Mouse (Mus musculus) neural tube, embryonic 11.5 days (tissue): ENCODE measurements around the gene Prkcz. TPM values are rescaled to one million over a fixed set of nuclear protein-coding genes. Genes with fewer than 3 reads are reported as not detected.

Experiments used
- ATAC-seq: fragments of 200-750 bp; cut with Nextera tagmentation; 2 replicates; pipeline ENCODE4 v1.8.0; 2017; ENCODE audit warnings: moderate number of reproducible peaks, mild to moderate bottlenecking, moderate TSS enrichment, moderate library complexity; ENCODE audit not compliant: insufficient read depth, low FRiP score, low TSS enrichment
- DNase-seq: peaks from one replicate; pipeline ENCODE4 v3.0.0-alpha.2; 2015; ENCODE audit warnings: low spot score
- H3K27ac ChIP-seq: fragments of 300-500 bp; sonication (generic); 2 replicates; pipeline ENCODE4 v1.5.1; 2014; ENCODE audit warnings: low read depth, mild to moderate bottlenecking, low read length
- H3K27me3 ChIP-seq: fragments of 300-500 bp; sonication (generic); 2 replicates; pipeline ENCODE4 v1.6.1; 2014; ENCODE audit warnings: mild to moderate bottlenecking, low read length, mixed read lengths; ENCODE audit not compliant: control insufficient read depth, insufficient read depth
- H3K36me3 ChIP-seq: fragments of 300-500 bp; sonication (generic); 2 replicates; pipeline ENCODE4 v1.6.1; 2014; ENCODE audit warnings: mild to moderate bottlenecking, low read length, moderate library complexity, mixed read lengths; ENCODE audit not compliant: control insufficient read depth, insufficient read depth
- H3K4me1 ChIP-seq: fragments of 300-500 bp; sonication (generic); 2 replicates; pipeline ENCODE4 v1.6.1; 2014; ENCODE audit warnings: low read length, mixed read lengths; ENCODE audit not compliant: control insufficient read depth, insufficient read depth
- H3K4me2 ChIP-seq: fragments of 300-500 bp; sonication (generic); 2 replicates; pipeline ENCODE4 v1.6.1; 2014; ENCODE audit warnings: low read depth, mild to moderate bottlenecking, moderate library complexity
- H3K4me3 ChIP-seq: fragments of 300-500 bp; sonication (generic); 2 replicates; pipeline ENCODE4 v1.5.1; 2014; ENCODE audit warnings: low read depth, low read length
- H3K9ac ChIP-seq: fragments of 300-500 bp; sonication (generic); 2 replicates; pipeline ENCODE4 v1.6.1; 2014; ENCODE audit warnings: mild to moderate bottlenecking, low read length
- H3K9me3 ChIP-seq: fragments of 300-500 bp; sonication (generic); 2 replicates; pipeline ENCODE4 v1.6.1; 2016; ENCODE audit warnings: low read length; ENCODE audit not compliant: control insufficient read depth
- WGBS: fragments of 180-500 bp; shearing (Covaris S2); extraction: QIAGEN DNeasy Blood & Tissue Kit; methylation state at CpG from one replicate; pipeline ENCODE4 v1.1.7; 2014; 5-methylcytosine and 5-hydroxymethylcytosine counted together
- polyA plus RNA-seq: library from polyadenylated mRNA; unstranded; fragments of >200 nt; fragmentation: Nextera tagmentation; extraction: Ambion mirVana; gene quantifications from 2 replicates; pipeline ENCODE4 v1.2.1, GENCODE M21; 2014

Prkcz gene
- polyA plus RNA-seq, 1 experiment from 2014 or later, result 22.7 TPM

GRCm38 (mm10) chr4:155215773-155216630, 145.2 kb downstream of the Prkcz start:
- Histone ChIP-seq H3K4me3 (no peak overlapping the region), H3K27ac (no peak overlapping the region), H3K4me1 (peaks cover 73% of the 10 kb centered on the region), H3K27me3 (no peaks in the 10 kb centered on the region), H3K36me3 (no peaks in the 10 kb centered on the region; the same call in 1 of the 2 replicates), H3K4me2 (no peak overlapping the region), H3K9me3 (no peaks in the 10 kb centered on the region), H3K9ac (no peak overlapping the region)
- WGBS, result 66% methylated on average over 12 of the region's 12 CpGs
- DNase-seq, result no peak
- no peak for ATAC-seq

- WGBS, result 56% methylated on average over 9 of the region's 9 CpGs
- Histone ChIP-seq H3K9me3 (no peaks in the 10 kb centered on the region), H3K27me3 (no peaks in the 10 kb centered on the region), H3K9ac (no peak overlapping the region), H3K36me3 (no peaks in the 10 kb centered on the region; the same call in 1 of the 2 replicates), H3K4me3 (no peak overlapping the region), H3K4me1 (peaks cover 68% of the 10 kb centered on the region), H3K27ac (no peak overlapping the region), H3K4me2 (no peak overlapping the region)
- no peak for DNase-seq
- no peak for ATAC-seq
Measured at GRCm38 (mm10) chr4:155215203-155215602, 146.0 kb downstream of the Prkcz start.

GRCm38 (mm10) chr4:155214793-155215192, 146.4 kb downstream of the Prkcz start:
- no peak overlapping the region for H3K4me2 ChIP-seq
- WGBS, result 71% methylated on average over 10 of the region's 10 CpGs
- no peak overlapping the region for H3K4me3 ChIP-seq
- H3K9ac ChIP-seq, result no peak overlapping the region
- no peaks in the 10 kb centered on the region for H3K27me3 ChIP-seq
- no peaks in the 10 kb centered on the region; the same call in 1 of the 2 replicates for H3K36me3 ChIP-seq
- no peak overlapping the region for H3K27ac ChIP-seq
- no peak for DNase-seq
- H3K4me1 ChIP-seq, result peaks cover 64% of the 10 kb centered on the region
- H3K9me3 ChIP-seq, result no peaks in the 10 kb centered on the region
- no peak for ATAC-seq

GRCm38 (mm10) chr4:155214188-155214587, 147.0 kb downstream of the Prkcz start:
- H3K27me3 ChIP-seq, result no peaks in the 10 kb centered on the region
- ATAC-seq (no peak), DNase-seq (no peak)
- no peak overlapping the region for H3K9ac ChIP-seq
- no peak overlapping the region for H3K4me2 ChIP-seq
- H3K4me3 ChIP-seq, result no peak overlapping the region
- WGBS, result 72% methylated on average over 6 of the region's 6 CpGs
- no peaks in the 10 kb centered on the region; the same call in 1 of the 2 replicates for H3K36me3 ChIP-seq
- H3K27ac ChIP-seq, result no peak overlapping the region
- no peaks in the 10 kb centered on the region for H3K9me3 ChIP-seq
- H3K4me1 ChIP-seq, result peaks cover 58% of the 10 kb centered on the region

GRCm38 (mm10) chr4:155213752-155214054, 147.5 kb downstream of the Prkcz start:
- no peak for ATAC-seq

GRCm38 (mm10) chr4:155213052-155213751, 148.0 kb downstream of the Prkcz start:
- DNase-seq, result no peak
- no peaks in the 10 kb centered on the region for H3K27me3 ChIP-seq
- 64% methylated on average over 9 of the region's 9 CpGs for WGBS
- H3K4me1 ChIP-seq, result peaks cover 54% of the 10 kb centered on the region
- ATAC-seq, result no peak
- no peak overlapping the region for H3K4me2 ChIP-seq
- H3K27ac ChIP-seq, result no peak overlapping the region
- H3K36me3 ChIP-seq, result no peaks in the 10 kb centered on the region
- H3K9me3 ChIP-seq, result no peaks in the 10 kb centered on the region
- no peak overlapping the region for H3K4me3 ChIP-seq
- H3K9ac ChIP-seq, result no peak overlapping the region

More at GRCm38 (mm10) chr4:155213752-155214054, 147.5 kb downstream of the Prkcz start:
- WGBS, result 70% methylated on average over 6 of the region's 6 CpGs
- peaks cover 54% of the 10 kb centered on the region for H3K4me1 ChIP-seq
- no peaks in the 10 kb centered on the region for H3K9me3 ChIP-seq
- H3K36me3 ChIP-seq, result no peaks in the 10 kb centered on the region; the same call in 1 of the 2 replicates
- no peak overlapping the region for H3K4me3 ChIP-seq
- H3K4me2 ChIP-seq, result no peak overlapping the region
- H3K27ac ChIP-seq, result no peak overlapping the region
- no peaks in the 10 kb centered on the region for H3K27me3 ChIP-seq
- DNase-seq, result no peak
- no peak overlapping the region for H3K9ac ChIP-seq

Other genes with a start within 250 kb of the Prkcz start
- gene Ski, start 138.8 kb downstream of the Prkcz start, polyA plus RNA-seq, result 15.1 and 16.6 TPM in 2 replicates
- gene Faap20, start 111.6 kb downstream of the Prkcz start, polyA plus RNA-seq, result 96.6 and 98.1 TPM in 2 replicates
- gene Gabrd, start 36.8 kb upstream of the Prkcz start, polyA plus RNA-seq, result not detected in 2 replicates
- gene Cfap74, start 47.8 kb upstream of the Prkcz start, polyA plus RNA-seq, result 5.4 and 5.6 TPM in 2 replicates
- gene Tmem52, start 107.8 kb upstream of the Prkcz start, polyA plus RNA-seq, result not detected in 2 replicates
- 778 and 796 TPM in 2 replicates for gene Gnb1, start 130.0 kb upstream of the Prkcz start, polyA plus RNA-seq
- gene Nadk, start 201.0 kb upstream of the Prkcz start, polyA plus RNA-seq, result 107 and 110 TPM in 2 replicates
- 18.3 and 18.7 TPM in 2 replicates for gene Slc35e2, start 240.1 kb upstream of the Prkcz start, polyA plus RNA-seq